Mouse (Mus musculus) midbrain, postnatal 0 days (tissue): ENCODE measurements at regions not wholly inside any gene's neighbourhood (a gene's known extent, or its start where the extent isn't known, plus 50 kb on each side); places are given as distances from the start of the nearest gene placed in this dataset.

ENCODE experiments used
- ATAC-seq: fragments of 200-750 bp; cut with Nextera tagmentation; 2 replicates; pipeline ENCODE4 v1.8.0; 2017; ENCODE audit warnings: moderate number of reproducible peaks, mild to moderate bottlenecking, moderate TSS enrichment, moderate library complexity; ENCODE audit not compliant: low FRiP score
- DNase-seq: peaks from one replicate; pipeline ENCODE4 v3.0.0-alpha.2; 2015; ENCODE audit warnings: low spot score
- H3K27ac ChIP-seq: fragments of 300-500 bp; sonication (generic); 2 replicates; pipeline ENCODE4 v1.5.1; 2014; ENCODE audit warnings: low read depth, mild to moderate bottlenecking, low read length, mixed read lengths
- H3K27me3 ChIP-seq: fragments of 300-500 bp; sonication (generic); 2 replicates; pipeline ENCODE4 v1.6.1; 2014; ENCODE audit warnings: low read length, control low read depth, mixed read lengths; ENCODE audit not compliant: insufficient read depth
- H3K36me3 ChIP-seq: fragments of 300-500 bp; sonication (generic); 2 replicates; pipeline ENCODE4 v1.6.1; 2014; ENCODE audit warnings: low read length, control low read depth, mixed read lengths; ENCODE audit not compliant: insufficient read depth
- H3K4me1 ChIP-seq: fragments of 300-500 bp; sonication (generic); 2 replicates; pipeline ENCODE4 v1.6.1; 2014; ENCODE audit warnings: mild to moderate bottlenecking, control low read depth, antibody characterized with exemption, low read length, mixed read lengths; ENCODE audit not compliant: insufficient read depth
- H3K4me2 ChIP-seq: fragments of 300-500 bp; sonication (generic); 2 replicates; pipeline ENCODE4 v1.6.1; 2014; ENCODE audit warnings: low read depth, mild to moderate bottlenecking, low read length, mixed read lengths; ENCODE audit not compliant: poor library complexity, severe bottlenecking
- H3K4me3 ChIP-seq: fragments of 300-500 bp; sonication (generic); 2 replicates; pipeline ENCODE4 v1.5.1; 2014; ENCODE audit warnings: low read depth, mild to moderate bottlenecking, low read length, moderate library complexity
- H3K9ac ChIP-seq: fragments of 300-500 bp; sonication (generic); replicated peaks from 2 replicates; pipeline ENCODE4 v1.6.1; 2014; ENCODE audit warnings: mild to moderate bottlenecking, low read length, moderate library complexity, mixed read lengths; ENCODE audit not compliant: poor library complexity, severe bottlenecking
- H3K9me3 ChIP-seq: fragments of 300-500 bp; sonication (generic); 2 replicates; pipeline ENCODE4 v1.6.1; 2016; ENCODE audit warnings: low read length, control low read depth
- CTCF ChIP-seq: IDR thresholded peaks from 2 replicates; pipeline ENCODE4 v1.5.1; 2016; ENCODE audit warnings: antibody characterized with exemption, mild to moderate bottlenecking
- WGBS: fragments of 180-500 bp; shearing (Covaris S2); extraction: QIAGEN DNeasy Blood & Tissue Kit; methylation state at CpG from one replicate; pipeline ENCODE4 v1.1.7; 2014; 5-methylcytosine and 5-hydroxymethylcytosine counted together

GRCm38 (mm10) chr7:69946396-69946795, 420.1 kb downstream of the Nr2f2 start:
- Histone ChIP-seq H3K27me3 (no peaks in the 10 kb centered on the region; the same call in 1 of the 2 replicates), H3K36me3 (no peaks in the 10 kb centered on the region), H3K27ac (no peak overlapping the region), H3K9me3 (no peaks in the 10 kb centered on the region), H3K9ac (no peak overlapping the region), H3K4me2 (no peak overlapping the region), H3K4me1 (no peaks in the 10 kb centered on the region), H3K4me3 (no peak overlapping the region)
- no peak for TF ChIP-seq CTCF
- 87% methylated on average over 3 of the region's 3 CpGs for WGBS
- no peak for ATAC-seq
- DNase-seq = no peak

- H3K4me1 ChIP-seq = no peaks in the 10 kb centered on the region
- no peak overlapping the region for H3K27ac ChIP-seq
- H3K4me3 ChIP-seq = no peak overlapping the region
- ATAC-seq = no peak
- DNase-seq = no peak
- H3K9me3 ChIP-seq = no peaks in the 10 kb centered on the region
- TF ChIP-seq CTCF = no peak
- 96% methylated on average over 6 of the region's 6 CpGs for WGBS
- H3K9ac ChIP-seq = no peak overlapping the region
- H3K36me3 ChIP-seq = no peaks in the 10 kb centered on the region
- H3K27me3 ChIP-seq = no peaks in the 10 kb centered on the region
- no peak overlapping the region for H3K4me2 ChIP-seq
Observed at GRCm38 (mm10) chr7:69941881-69942280, 424.7 kb downstream of the Nr2f2 start.

DNA sequence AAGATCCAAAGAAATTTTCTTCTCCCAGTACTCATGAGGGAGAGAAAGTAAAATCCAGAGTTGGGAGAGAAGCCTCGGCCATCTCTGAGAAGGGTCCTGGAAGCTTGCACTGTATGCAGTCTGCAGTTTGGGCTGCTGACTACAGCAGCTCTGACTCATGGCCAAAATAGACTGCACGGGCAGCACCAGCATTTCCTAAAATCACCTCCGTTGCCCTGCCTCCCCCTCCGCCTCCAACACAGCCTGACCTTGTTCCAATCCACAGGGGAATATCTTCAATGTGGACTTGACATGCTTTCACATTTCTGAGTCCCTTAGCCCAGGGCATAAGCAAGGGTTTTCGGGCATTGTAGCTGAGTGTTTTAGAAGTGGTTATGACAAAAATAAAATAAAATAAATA, 441.3 kb downstream of the Nr2f2 start:
- TF ChIP-seq CTCF = no peak
- Histone ChIP-seq H3K4me2 (no peak overlapping the region), H3K27me3 (no peaks in the 10 kb centered on the region), H3K4me3 (no peak overlapping the region), H3K27ac (no peak overlapping the region), H3K36me3 (no peaks in the 10 kb centered on the region), H3K9ac (no peak overlapping the region), H3K9me3 (no peaks in the 10 kb centered on the region), H3K4me1 (no peaks in the 10 kb centered on the region)
- WGBS = 88% methylated on average over 5 of the region's 5 CpGs
- DNase-seq (no peak), ATAC-seq (no peak)

- Histone ChIP-seq H3K27ac (no peak overlapping the region), H3K4me3 (no peak overlapping the region), H3K9ac (no peak overlapping the region), H3K27me3 (no peaks in the 10 kb centered on the region), H3K36me3 (no peaks in the 10 kb centered on the region), H3K9me3 (no peaks in the 10 kb centered on the region), H3K4me2 (no peak overlapping the region), H3K4me1 (no peaks in the 10 kb centered on the region)
- DNase-seq (no peak), ATAC-seq (no peak)
- no peak for TF ChIP-seq CTCF
Observed at GRCm38 (mm10) chr7:69924551-69924950, 442.0 kb downstream of the Nr2f2 start.

DNA sequence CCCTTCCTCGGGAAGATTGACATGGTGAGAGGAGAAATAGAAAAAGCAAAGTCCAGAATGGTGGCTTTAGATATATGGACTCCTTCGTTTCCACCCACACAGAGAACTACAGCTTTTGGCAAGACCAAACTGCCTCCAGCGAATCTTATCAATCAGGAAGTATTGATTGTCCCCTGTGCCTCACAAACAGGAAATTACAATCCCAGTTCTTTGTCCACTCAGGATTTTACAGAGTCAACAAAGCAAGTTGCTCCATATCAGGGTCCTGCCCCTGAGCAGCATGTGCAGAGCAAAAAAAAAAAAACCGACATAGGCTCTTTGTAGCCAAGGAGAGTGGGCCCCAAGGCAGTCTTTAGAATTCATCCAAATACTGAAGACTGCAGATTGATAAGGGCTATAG, 454.8 kb downstream of the Nr2f2 start:
- no peak for TF ChIP-seq CTCF
- Histone ChIP-seq H3K9ac (no peak overlapping the region), H3K4me1 (no peaks in the 10 kb centered on the region), H3K36me3 (no peaks in the 10 kb centered on the region), H3K9me3 (no peaks in the 10 kb centered on the region), H3K27me3 (no peaks in the 10 kb centered on the region), H3K4me3 (no peak overlapping the region), H3K27ac (no peak overlapping the region), H3K4me2 (no peak overlapping the region)
- WGBS = 82% methylated on average over 4 of the region's 4 CpGs
- DNase-seq (no peak), ATAC-seq (no peak)

DNA sequence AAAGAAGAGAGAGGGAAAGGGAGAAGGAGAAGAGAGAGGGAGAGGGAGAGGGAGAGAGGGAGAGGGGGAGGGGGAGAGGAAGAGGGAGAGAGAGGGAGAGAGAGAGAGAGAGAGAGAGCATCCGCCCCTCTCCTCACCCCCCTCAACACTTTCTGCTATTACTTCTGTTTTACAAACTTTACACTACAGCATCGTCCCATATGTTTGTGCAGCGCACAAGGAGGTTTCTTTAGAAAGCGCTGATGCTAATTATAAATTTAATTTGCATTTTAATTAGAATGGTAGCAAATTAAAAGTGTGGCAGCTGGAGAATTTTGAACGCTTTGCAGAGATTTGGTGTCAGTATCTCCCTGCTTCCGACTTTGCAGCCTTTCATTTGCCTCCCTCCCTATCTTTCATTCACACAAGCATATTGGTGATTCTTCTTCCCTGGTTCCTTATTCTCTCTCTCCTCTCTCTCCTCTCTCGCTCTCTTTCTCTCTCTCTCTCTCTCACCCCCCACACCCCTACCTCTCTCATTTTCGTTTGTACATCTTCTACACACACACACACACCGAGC, 476.0 kb downstream of the Nr2f2 start:
- Histone ChIP-seq H3K9ac (no peak overlapping the region), H3K36me3 (no peaks in the 10 kb centered on the region), H3K27ac (no peak overlapping the region), H3K27me3 (no peaks in the 10 kb centered on the region), H3K4me2 (no peak overlapping the region), H3K4me1 (no peaks in the 10 kb centered on the region; the same call in 1 of the 2 replicates), H3K4me3 (no peak overlapping the region), H3K9me3 (no peaks in the 10 kb centered on the region)
- ATAC-seq = no peak
- TF ChIP-seq CTCF = no peak
- 60% methylated on average over 9 of the region's 9 CpGs for WGBS
- DNase-seq = peak; percentile 8
